Mouse (Mus musculus): Measurements from ENCODE around the gene Gusb.
"Not testable (repeated sequence)": the region's sequence is repeated elsewhere in the genome, so short reads cannot be mapped to it uniquely, and the experiment has no call there.

The Gusb gene

DNA sequence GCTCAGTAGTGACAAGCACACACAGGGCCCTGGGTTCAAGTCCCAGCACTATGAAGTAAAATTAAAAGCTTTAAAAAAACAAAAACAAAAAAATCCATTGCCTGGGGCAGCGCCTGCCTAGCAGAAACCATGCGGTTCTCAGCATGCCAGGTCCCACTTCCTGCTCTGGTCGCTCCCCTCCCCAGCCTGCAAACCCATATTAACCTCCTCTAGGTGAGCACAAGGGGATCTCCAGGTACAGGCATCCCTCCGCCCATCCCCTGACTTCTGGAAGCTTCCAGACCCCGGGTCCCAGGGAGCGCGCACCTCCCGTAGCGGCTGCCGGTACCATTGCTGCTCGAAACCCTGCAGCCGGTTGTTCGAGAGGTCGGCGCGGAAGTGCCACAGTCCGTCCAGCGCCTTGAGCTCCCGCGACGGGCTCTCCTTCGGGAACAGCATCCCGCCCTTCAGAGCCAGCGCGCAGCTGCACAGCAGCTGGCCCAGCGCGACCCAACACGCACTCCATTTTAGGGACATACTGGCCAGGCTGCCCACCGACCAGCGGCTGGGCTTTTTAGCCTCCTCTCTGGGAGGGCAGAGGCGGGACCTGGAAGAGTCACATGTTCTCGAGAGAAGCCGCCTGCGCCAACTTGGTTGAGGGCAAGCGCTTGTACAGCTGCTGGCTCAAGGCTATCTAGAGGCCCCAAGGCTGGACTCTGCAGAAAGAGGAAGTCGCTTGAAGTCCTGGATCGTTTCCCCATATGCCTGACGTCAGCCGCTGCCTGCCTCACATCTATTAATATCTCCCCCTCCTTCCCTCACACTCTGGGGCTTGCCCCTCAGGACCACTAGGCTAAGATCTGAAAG lies at the start of gene Gusb:
Gene Gusb, minus strand, starts transcription at position 749 of the 846 bp plus-strand sequence.
- DNase-seq (ENCODE audit: low read depth, low spot score): no peak

DNA sequence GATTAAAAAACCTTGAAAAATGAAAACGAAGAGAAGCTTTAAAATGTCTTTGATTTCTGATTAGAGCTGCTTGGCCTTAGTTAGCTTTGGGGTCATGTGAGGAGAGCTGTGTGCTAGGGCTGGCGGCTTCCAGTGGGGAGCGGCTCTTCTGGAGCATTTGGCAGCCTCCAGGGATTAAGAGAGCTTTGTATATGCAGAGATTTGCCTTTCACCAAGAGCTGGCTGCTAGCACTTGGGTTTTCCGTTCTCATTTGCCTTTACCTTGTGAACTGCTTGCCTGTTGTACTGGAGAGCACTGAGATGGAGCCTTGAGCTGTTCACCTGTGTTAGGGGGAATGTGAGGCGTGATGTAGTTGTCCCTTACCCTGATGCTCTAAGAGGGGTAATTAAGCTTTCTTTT lies 49.7 kb upstream of the Gusb start:
- DNase-seq (ENCODE audit: low read depth, low spot score): no peak

DNA sequence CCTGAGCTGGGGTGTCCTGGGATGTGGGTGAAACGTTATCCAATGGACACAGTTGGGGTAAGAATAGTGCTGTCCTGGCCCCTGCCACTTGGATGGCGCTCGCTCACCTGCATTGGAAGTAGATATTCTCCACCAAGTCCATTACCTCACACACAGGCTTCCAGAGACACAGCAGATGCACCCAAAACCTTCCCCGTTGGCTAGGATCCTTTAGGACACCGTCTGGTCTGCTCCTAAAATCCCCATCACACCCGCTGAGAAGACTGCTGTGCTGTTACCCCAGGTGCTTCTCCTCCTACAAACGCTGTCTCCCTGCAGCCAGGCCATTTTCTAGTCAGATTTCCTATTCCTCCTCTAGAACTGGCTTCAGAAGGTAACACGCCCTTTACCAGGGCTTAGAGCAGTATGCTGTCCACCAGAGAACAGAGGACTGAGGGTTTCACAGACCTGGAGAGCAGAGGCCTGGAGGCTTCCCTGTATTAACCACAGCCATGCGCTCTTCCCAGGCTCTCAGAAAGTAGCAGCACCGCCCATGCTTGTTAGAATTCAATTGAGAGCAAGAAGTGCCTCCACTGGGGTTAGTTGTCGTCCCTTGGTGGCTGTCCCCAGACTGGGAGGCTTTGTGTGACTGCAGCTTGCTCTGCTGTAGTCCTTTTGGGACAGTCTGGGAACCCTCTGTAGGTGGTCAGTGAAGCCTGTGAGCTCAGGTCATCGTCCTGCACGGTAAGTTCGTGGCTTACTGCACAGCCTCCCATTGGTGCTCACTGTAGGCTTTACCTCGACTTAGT lies 48.4 kb upstream of the Gusb start:
- no peak for DNase-seq (ENCODE audit: low read depth, low spot score)

DNA sequence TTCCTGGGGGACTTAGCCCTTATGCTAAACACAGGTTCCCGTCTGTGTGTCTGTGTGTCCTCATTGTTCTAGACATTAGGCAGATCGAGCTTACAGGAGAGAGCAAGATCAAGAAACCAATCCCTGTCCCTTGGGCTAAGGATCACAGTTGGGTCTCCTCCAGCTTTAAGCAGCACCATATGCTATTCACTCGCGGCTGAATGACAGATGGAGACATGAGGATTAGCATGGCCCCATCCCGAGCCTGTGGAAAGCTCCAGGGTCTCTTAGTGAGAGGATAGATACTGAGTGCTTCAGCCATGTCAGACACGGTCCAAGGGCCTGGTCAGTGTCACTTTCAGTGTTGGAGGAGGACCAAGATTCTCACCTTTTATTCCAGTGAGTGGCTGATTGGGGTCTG lies 47.6 kb upstream of the Gusb start:
- DNase-seq (ENCODE audit: low read depth, low spot score): no peak

DNA sequence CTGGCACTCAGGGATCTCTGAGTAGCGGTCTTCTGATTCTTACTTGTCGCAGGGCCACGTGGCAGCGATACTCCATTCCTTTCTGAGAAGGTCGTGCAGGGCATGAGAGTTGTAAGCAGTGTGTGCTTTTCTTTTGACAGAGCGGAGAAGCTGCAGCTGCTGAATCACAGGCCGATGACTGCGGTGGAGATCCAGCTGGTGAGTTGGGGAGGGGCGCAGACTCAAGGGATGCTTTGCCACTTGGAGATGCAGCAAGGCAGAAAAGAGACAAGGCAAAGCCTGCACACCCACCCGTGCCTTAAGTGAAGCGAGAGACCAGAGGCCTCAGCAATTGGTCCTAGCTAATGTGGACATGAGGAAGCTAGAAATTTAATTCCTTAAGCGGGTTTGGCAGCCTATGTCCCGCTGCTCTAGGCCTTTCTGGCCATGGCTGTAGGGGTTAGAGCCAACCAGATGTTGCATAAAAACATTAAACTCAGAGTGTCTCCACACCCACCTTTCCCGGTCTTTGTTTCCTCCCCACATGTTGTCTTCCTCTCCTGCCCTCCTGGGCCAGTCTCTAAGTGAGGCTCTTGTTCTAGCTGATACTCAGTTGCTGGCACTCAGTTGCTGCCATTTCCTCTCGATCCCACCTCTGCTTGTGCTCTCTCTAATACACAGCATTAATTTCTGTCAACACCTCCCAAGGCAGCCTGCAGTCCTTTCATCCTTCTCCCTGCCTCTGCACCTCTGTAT lies 46.1 kb upstream of the Gusb start:
- no peak for DNase-seq (ENCODE audit: low read depth, low spot score)

DNA sequence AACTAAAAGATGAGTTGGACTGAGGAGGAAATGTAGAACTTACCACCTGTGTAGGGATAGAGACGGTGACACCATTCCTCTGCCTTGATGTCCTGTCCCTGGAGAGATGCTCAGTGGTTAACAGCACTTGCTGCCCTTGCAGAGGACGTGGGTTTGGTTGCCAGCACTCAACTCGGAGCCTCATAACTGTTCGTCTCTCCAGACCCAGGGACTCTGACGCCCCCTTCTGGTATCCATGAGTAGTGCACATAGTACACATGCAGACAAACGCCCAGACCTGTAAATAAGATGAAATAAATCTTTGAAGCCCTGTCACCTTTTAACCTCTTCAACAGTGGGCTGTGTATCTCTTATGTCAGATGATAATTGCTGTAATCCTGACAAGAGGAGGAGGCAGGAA lies 44.2 kb upstream of the Gusb start:
- no peak for DNase-seq (ENCODE audit: low read depth, low spot score)

DNA sequence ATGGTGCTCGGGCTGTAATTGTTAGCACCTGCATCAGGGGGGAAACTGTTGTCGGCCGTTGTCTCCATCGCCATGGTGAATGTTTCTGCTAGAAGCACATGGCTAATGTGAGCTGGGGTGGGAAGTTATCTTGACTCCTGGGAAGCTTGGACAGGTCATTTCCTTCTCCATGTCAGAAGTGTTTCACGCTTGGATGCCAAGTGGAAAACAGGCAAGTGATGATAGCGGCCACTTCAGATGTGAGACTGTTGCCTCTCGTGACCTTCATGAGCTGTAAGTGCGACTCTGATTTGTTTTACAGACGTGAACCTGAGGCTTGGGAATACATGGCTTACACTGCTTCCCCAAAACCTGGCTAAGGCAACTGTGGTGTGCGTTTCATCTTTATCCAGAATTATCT lies 43.7 kb upstream of the Gusb start:
- DNase-seq (ENCODE audit: low read depth, low spot score): no peak

DNA sequence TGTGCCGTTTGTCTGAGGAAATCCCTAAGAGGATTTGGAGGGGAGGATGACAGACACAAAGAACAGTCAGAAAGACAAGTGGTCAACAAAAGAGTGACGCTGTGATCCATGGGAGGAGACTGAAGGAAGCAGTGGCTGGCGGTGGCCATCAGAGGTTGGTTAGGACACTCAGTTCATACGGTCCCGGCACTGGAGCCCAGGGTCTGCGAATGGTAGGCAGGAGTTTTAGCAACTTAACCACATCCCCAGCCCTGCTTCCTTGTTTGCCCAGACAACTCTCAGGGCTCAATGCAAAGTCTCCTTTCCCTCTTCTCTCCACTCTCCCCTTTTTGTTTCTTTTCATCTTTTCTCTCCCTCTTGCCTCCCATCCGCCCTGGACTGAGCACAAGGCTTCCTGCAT lies 43.3 kb upstream of the Gusb start:
- DNase-seq (ENCODE audit: low read depth, low spot score): no peak

DNA sequence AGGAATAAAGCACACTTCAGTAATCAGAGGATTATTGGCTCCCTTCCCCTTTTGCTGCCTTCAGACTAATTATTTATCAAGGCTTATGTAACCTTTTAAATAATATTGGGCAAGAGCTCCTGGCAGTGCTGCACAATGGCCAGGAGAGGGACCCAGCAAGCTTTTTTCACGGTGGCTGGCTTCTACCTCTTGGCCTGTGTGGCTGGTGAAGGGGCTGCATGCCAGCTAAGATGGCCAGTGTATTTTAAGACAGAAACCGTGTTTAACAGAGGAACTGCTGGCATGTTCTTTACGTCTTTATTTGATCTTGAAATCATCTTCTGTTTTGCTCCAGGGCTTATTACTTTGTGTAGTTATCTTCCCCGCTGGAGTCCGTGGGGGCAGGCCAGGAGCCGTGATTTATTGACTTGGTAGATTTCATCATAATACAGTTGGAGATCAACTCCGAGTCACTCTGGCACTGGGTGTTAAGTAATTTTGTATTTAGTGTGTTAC lies 41.4 kb upstream of the Gusb start:
- DNase-seq (ENCODE audit: low read depth, low spot score): no peak

DNA sequence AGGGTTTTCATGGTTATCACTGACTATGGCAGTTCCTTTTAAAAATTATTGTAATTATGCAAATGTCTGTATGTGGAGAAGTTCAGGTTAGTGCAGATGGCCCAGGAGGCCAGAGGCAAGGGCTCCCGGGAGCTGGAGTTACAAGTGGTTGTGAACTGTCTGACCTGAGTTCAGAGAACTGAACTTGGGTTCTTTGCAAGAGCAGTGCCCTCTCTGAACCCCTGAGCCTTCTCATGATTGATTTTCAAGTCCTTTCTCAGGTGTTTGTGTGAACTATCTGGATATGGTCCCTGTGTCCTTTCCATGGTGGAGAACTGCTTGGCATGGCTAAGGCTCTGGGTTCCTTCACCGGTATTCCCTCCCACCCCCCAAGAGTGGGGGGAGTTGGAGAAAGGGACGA lies 40.9 kb upstream of the Gusb start:
- no peak for DNase-seq (ENCODE audit: low read depth, low spot score)

DNA sequence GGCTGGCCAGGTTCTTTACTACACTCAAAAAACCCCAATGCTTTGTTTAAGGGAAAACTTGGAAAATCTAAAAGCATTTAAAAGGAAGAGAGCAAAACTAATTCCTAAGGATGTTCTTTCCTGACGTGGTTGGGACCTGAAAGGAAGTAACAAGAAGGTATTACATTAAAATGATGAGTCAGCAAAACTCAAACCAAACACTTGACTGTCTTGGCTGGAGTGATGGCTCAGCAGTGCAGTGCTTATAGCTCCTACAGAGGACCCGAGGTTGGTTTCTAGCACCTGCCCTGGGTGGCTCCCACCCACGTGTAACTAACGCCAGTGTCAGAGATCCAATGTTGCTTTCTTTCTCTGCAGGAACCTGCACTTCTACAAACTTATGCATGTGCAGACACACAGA lies 38.4 kb upstream of the Gusb start:
- DNase-seq (ENCODE audit: low read depth, low spot score): no peak

DNA sequence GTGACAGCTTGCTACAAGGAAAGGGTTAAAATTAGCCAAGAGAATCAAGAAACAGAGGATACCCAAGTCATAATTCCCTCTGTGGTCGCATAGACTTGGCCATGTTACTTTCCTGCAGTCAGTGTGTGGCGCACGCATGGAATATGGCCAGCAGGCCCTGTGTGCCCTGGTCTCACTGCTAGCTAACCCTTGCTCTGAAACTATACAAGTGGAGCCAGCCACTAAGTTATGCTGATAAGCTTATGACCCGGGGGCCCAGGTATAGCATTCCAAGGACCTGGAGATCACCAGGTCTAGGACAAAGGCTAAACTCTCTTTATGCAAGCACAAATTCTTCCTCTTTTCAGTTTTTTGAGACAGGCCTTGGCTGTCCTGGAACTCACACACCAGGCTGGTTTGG lies 37.9 kb upstream of the Gusb start:
- DNase-seq (ENCODE audit: low read depth, low spot score): no peak

DNA sequence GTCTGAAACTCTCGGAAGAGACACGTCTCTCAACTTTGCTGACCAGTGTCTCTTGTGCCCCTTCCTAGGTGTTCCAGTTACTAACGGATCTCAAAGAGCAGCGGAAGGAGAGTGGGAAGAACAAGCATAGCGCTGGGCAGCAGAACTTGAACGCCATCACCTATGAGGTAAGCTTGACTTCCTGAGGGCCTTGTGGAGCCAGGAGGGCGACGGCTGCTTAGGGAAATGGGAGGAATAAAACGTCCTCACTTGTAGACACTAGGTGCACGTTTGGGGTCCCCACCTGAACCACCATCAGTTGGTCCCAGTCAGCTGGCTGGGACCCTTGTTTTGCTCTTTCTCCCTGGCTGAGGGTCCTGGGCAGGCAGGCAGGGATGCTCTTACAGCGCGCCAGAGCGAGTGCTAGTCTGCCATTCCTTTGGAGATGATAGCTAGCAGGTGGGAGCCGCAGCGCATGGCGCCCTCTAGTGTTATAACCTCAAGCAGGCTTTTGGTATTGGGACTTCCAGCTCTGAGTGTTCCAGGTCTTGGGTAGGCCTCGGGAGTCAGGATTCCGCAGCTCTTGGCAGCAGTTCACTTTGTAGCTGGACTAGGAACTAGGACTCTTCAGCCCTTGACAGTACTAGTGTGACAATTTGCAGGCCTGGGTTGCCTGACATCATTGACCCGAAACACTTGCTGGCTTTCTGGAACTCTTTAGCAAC lies 35.1 kb upstream of the Gusb start:
- peak; percentile 63 for DNase-seq (ENCODE audit: low read depth, low spot score)

DNA sequence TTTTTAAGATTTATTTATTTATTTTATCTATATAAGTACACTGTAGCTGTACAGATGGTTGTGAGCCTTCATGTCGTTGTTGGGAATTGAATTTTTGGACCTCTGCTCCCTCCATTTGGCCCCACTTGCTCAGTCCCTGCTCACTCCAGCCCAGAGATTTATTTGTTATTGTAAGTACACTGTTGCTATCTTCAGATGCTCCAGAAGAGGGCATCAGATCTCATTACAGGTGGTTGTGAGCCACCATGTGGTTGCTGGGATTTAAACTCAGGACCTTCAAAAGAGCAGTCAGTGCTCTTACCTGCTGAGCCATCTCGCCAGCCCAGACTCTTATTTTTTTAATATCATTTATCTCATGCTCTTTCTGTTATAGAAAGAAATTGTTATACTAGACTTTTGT lies 33.5 kb upstream of the Gusb start:
- not testable (repeated sequence) for DNase-seq (ENCODE audit: low read depth, low spot score)

DNA sequence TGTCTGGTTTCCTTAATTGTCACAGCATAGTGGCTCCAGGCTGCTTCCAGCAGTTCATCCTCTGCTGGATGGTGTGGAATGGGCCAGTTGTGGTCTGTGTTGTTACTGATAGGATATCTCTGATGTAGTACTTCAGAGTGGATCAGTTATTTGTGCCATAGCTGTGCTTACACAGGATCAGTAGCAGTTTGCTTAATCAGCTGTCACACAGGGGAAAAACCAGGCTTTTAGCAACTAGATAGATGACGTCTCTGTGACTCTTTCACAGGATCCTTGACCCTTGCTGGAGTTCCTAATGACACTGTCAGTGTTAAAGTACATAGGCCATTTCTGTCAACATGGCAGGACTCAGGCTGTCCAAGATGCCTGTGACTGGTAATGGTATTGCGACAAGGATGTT lies 31.0 kb upstream of the Gusb start:
- no peak for DNase-seq (ENCODE audit: low read depth, low spot score)

DNA sequence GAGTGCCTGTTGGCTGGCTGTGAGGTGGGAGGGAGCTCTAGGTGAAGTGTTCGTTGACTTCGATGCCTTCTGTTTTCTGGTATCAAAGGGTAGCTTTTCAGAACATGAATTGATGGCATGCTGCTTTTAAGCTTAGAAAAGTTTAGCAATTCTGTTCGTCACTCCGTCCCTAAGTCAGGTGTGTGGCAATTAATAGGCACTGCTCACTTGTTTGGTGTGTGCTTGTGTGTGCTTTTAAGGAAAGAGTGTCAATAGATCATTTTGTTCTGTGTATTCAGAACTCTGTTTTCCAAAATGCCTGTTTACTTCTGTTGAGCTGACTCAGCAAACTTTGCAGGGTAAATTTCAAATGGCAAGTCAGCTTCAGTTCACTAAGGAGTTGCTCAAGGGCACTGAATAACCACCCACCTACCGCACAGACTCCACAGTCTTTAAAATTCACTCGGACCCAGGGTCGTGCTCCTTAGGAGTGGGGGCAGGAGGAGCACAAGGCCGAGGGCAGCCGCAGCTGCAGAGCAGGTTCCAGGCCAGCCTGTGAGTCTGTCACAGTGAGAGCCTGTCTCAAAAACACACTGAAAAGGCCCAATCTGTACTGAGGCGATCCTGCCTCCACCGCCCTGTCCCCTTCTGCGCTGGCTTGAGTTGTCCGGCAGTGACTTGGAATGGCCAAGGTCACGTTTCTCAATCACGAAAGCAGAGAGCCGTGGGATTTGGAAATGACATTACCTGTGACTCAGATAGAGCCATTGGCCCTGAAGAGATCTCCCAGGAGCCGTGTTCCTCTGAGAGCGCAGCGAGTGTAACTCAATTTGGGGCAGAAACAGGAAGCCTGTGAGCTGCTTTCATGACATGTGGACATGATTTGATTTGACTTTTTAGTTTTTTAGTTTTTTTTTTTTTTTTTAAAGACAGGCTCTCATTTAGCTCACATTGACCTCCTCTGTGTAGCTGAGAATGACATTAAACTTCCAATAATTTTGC lies 28.9 kb upstream of the Gusb start:
- no peak for DNase-seq (ENCODE audit: low read depth, low spot score)

DNA sequence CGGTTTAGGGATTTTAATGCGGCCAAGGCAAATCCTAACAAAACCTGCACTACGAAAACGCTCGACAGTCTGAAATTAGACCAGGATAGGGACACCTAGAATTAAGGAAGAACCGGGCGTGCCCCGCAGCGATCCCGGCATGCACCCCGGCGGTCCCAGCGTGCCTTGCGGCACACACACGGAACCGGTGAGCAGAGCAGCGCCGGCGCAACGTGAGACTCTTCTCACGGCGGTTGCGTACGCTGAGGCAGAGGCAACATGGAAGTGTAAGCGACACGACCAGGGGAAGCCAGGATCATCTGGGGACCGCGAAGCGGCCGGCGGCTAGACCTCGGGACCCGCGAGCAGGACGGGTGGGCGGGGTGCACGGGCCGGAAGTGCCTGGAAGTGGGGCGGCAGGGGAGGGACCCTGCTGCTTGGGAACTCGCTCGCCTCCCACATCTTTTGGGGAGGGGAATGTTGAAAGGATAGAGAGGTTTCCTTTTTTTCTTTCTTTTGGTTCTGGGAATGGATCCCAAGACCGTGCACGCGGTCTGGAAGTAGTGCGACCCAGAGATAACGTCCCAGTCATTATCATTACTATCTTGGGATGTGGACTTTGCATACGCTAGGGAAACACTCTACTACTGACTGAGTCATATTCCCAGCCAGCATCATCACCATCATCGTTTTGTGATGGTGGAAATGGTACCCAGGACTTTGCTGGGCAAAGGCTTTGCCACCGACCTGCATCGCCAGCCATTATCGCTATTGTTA lies 26.5 kb upstream of the Gusb start, which contains the start of the genes Asl and Crcp:
Gene Asl, minus strand, starts transcription at position 106 of the 756 bp plus-strand sequence.
Gene Crcp, plus strand, starts transcription at position 149 of the 756 bp plus-strand sequence.
- peak; percentile 69 for DNase-seq (ENCODE audit: low read depth, low spot score)

DNA sequence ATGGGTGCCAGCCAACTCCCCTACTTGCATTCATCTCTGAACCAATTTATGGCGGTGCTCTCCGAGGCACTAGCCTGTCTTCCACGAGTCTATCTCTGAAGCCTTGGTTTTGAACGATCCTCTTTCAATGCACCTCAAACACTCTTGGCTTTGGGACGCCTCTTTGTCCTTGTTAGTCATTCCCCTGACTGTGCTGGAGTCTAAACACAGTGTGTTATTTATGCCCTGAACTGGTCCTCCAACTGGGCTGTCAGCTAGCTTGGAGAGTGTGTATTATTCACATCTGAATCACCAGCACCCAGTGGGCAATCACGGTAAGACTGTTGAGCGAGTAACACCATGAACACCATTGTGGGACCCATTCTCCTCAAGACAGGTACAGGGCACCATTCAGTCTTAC lies 24.8 kb upstream of the Gusb start:
- no peak for DNase-seq (ENCODE audit: low read depth, low spot score)

DNA sequence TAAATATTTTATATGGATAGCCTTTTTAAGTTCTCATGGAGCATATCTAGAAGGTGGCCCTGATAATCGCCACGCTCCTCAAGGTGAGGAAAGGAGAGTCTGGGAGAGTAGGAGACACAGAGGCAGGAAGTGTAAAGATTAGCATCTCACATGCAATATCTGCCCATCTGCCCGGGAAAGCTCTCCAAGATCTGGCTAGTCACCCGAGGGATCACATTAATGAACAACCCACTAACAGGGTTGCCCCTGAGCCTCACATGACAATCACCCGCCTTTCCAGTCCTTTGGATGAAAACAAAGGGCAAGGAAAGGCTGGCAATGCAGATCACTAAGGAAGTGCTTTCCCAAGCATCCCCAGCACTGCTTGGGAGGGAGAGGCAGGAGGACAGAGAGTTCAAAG lies 24.3 kb upstream of the Gusb start:
- no peak for DNase-seq (ENCODE audit: low read depth, low spot score)
